Mouse (Mus musculus) C2C12 (cell line): ENCODE data around the gene Ttc9b.

Source experiments
- CTCF ChIP-seq: IDR thresholded peaks from one replicate; pipeline ENCODE4 v1.5.1; 2011; ENCODE audit not compliant: control insufficient read depth, insufficient read depth, insufficient read length
- MAX ChIP-seq: IDR thresholded peaks from one replicate; pipeline ENCODE4 v1.6.1; 2011; ENCODE audit warnings: mild to moderate bottlenecking, control low read depth
- MYOD1 ChIP-seq: IDR thresholded peaks from one replicate; pipeline ENCODE4 v1.6.1; 2011; ENCODE audit warnings: low read depth; ENCODE audit not compliant: control insufficient read depth, insufficient read length

GRCm38 (mm10) chr7:27622234-27622633 lies 31.5 kb upstream of the Ttc9b start:
- no peak for TF ChIP-seq MYOD1
- no peak for TF ChIP-seq CTCF
- TF ChIP-seq MAX = no peak
